Mouse (Mus musculus) gastrocnemius, adult 2 months (tissue): ENCODE results near the gene Glrx. TPM values are rescaled to one million over a fixed set of nuclear protein-coding genes. Genes with fewer than 3 reads are reported as not detected.
"Not testable (repeated sequence)": the region's sequence is repeated elsewhere in the genome, so short reads cannot be mapped to it uniquely, and the experiment has no call there.

Experiments used
- DNase-seq: peaks from one replicate; pipeline ENCODE4 v3.0.0; 2022
- H3K27ac ChIP-seq: fragments of 200-600 bp; 2 replicates; pipeline ENCODE4 v1.8.1; 2022; ENCODE audit warnings: mild to moderate bottlenecking
- H3K4me3 ChIP-seq: fragments of 200-600 bp; 2 replicates; pipeline ENCODE4 v1.8.1; 2022; ENCODE audit warnings: mild to moderate bottlenecking, moderate library complexity
- CTCF ChIP-seq: fragments of 200-600 bp; IDR thresholded peaks from 2 replicates; pipeline ENCODE4 v1.8.1; 2022; ENCODE audit warnings: antibody characterized with exemption, mild to moderate bottlenecking, moderate library complexity
- intact Hi-C: fragments of 180-260 bp; cut with DNase I; formaldehyde crosslinking; loops from one replicate; pipeline ENCODE4 v1.15.1; 2025
- total RNA-seq, 2 experiments: library from RNA; stranded (reverse); gene quantifications; 2 replicates each; pipeline ENCODE4 v1.2.3; 2021

Glrx gene
- total RNA-seq, 2 experiments from 2014 or later, result 23.1 to 36.3 TPM

- H3K27ac ChIP-seq, result no peak overlapping the region
- no peak for DNase-seq
- no peak for TF ChIP-seq CTCF
- no peak overlapping the region for H3K4me3 ChIP-seq
- intact Hi-C loops, result loop anchor here (5.0 to 10.0 kb wide), 3 partner anchors 32 to 170 kb away; partner anchors contain the start of gene Ell2
Observed at GRCm38 (mm10) chr13:75874608-75875376, 35.1 kb downstream of the Glrx start.

DNA sequence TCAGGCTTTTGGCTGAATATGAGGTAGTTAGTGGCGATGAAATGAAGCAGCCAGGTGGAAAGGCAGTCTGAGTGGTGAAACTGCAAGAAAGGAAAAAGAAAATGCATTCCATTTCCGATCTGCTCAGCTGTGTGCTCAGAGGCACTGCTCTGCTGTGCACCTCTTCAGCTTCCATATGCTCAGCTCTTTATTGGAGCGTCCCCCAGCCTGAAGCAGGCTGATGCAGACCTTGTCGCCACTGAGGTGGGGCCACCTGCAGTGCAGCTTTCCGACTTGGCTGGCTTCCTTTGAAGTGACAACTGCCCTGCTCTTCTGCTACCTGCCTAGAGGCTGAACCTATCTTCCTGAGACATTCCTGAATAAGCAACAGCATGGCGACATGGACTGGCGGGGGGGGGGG, 36.5 kb downstream of the Glrx start:
- H3K4me3 ChIP-seq, H3K27ac ChIP-seq, DNase-seq: not testable (repeated sequence)
- intact Hi-C loops, result loop anchor here (2.0 to 10.0 kb wide), 4 partner anchors 34 to 647 kb away; partner anchors contain the start of gene Ell2

GRCm38 (mm10) chr13:75876592-75876991, 36.9 kb downstream of the Glrx start:
- intact Hi-C loops, result loop anchor here (2.0 to 10.0 kb wide), 4 partner anchors 34 to 648 kb away; partner anchors contain the start of gene Ell2

DNA sequence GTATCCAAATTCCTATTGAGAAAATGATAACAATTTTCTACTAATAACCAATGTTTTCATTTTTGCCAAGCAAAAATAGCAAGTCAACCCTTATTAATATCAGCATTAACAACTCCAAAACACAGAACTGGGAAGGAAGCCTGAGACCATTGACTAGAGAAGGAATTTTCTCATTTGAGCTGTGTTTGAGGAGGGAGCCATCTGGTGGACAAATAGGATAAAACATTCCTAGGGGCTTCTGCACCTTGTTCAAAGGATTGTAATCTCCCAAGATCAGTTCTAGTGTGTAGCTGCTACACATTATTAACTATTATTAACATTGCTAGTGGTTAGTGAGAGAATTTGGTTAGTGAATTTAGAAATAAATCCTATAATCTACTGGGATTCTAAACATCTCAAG, 38.2 kb downstream of the Glrx start:
- DNase-seq, result no peak
- intact Hi-C loops, result loop anchor here (2.0 to 10.0 kb wide), 4 partner anchors 36 to 649 kb away; partner anchors contain the start of gene Ell2

More at GRCm38 (mm10) chr13:75876592-75876991, 36.9 kb downstream of the Glrx start:
- no peak for TF ChIP-seq CTCF
- Histone ChIP-seq H3K27ac (no peak overlapping the region), H3K4me3 (no peak overlapping the region)
- DNase-seq, result no peak

GRCm38 (mm10) chr13:75879756-75880155, 40.1 kb downstream of the Glrx start:
- no peak for DNase-seq
- TF ChIP-seq CTCF, result no peak
- Histone ChIP-seq H3K27ac (peak overlapping the region; percentile 6; the same call in 1 of the 2 replicates), H3K4me3 (no peak overlapping the region)
- intact Hi-C loops, result loop anchor here (5.0 to 10.0 kb wide), 3 partner anchors 37 to 175 kb away; partner anchors contain the start of gene Ell2

More for the DNA sequence above, 38.2 kb downstream of the Glrx start:
- H3K4me3 ChIP-seq, result no peak overlapping the region
- peak; percentile 86 for TF ChIP-seq CTCF
- H3K27ac ChIP-seq, result no peak overlapping the region

- no peak overlapping the region for H3K4me3 ChIP-seq
- DNase-seq, result no peak
- H3K27ac ChIP-seq, result peak overlapping the region; percentile 6; the same call in 1 of the 2 replicates
- intact Hi-C loops, result no loop called here
- TF ChIP-seq CTCF, result no peak
Observed at GRCm38 (mm10) chr13:75880501-75880900, 40.8 kb downstream of the Glrx start.

DNA sequence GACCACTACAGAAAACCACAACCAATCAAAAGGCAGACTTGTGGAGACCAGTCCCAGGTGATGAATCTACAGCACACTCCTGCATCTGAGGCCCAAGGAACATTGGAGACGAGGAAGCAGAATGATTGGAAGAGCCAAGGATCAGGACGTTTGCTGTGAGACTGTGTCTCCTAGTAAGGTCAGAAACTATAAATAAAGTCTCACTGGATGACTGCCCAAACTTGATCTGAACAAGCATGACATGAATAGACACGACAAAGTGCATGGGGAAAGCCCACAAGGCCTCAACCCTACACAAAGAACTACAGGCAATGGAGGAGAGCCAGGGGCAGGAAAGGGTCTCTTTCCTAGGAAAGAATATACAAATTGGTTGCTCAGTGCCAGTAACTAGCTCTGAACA, 44.1 kb downstream of the Glrx start:
- H3K27ac ChIP-seq, result peak overlapping the region; percentile 66
- DNase-seq, result no peak
- no peak overlapping the region for H3K4me3 ChIP-seq
- no peak for TF ChIP-seq CTCF
- intact Hi-C loops, result no loop called here

- Histone ChIP-seq H3K27ac (peak overlapping the region; percentile 46), H3K4me3 (no peak overlapping the region)
- no peak for TF ChIP-seq CTCF
- DNase-seq, result no peak
- intact Hi-C loops, result no loop called here
Observed at GRCm38 (mm10) chr13:75891868-75892267, 52.2 kb downstream of the Glrx start.

DNA sequence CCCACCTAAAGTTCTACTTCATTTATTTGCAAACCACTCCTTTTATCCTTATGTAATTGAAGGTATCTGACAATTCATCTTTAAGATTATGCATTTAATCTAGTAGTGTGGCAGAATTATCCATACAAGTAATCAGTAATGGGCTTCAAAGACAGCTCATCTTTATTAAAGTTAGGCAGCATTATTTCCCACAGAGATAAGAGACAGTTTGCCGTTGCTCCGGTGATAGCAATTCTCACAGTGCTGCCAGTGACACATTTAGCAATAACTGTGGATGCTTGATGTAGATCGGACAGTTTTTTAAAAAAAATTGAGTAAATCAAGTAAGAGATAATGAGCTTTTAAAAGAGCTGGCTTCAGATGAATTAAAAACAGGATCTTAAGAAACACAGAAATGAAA, 52.6 kb downstream of the Glrx start:
- Histone ChIP-seq H3K27ac (peak overlapping the region; percentile 46), H3K4me3 (no peak overlapping the region)
- no peak for TF ChIP-seq CTCF
- intact Hi-C loops, result no loop called here
- no peak for DNase-seq

DNA sequence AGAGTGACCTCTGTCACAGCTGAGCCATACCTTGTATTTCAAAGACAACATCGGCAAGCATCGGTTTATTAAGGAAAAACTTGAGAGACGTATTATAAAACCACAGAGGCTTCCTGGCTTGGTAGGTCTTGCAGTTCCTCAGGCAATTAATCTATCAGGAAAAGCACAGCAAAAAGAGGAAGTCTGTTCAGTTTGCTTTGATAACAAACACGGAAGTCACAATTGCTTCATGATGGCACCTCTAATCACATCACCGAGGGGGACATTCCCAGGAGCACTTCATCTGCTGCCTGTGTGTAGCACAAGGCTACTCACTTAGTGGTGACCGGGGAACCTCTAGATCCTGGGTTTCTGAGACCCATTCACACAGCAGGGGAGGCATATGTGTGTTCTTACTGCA, 53.2 kb downstream of the Glrx start:
- Histone ChIP-seq H3K4me3 (no peak overlapping the region), H3K27ac (no peak overlapping the region; the same call in 1 of the 2 replicates)
- intact Hi-C loops, result no loop called here
- no peak for TF ChIP-seq CTCF
- DNase-seq, result no peak

Other genes starting within 250 kb of the Glrx start
- gene Ell2, start 133.1 kb upstream of the Glrx start, total RNA-seq, result 10 to 100 TPM; 30.9 to 67.0 TPM
- gene Rhobtb3, start 104.1 kb downstream of the Glrx start, total RNA-seq, result 10 to 100 TPM; 16.7 to 16.9 TPM
- gene Spata9, start 127.3 kb downstream of the Glrx start, total RNA-seq, result not detected
- gene Rfesd, start 178.9 kb downstream of the Glrx start, total RNA-seq, result 10 to 100 TPM; 20.1 to 24.0 TPM
- gene Gpr150, start 217.1 kb downstream of the Glrx start, total RNA-seq, result not detected